Mouse (Mus musculus) liver, embryonic 14.5 days (tissue): ENCODE data around the gene Emc7. TPM values are rescaled to one million over a fixed set of nuclear protein-coding genes. Genes with fewer than 3 reads are reported as not detected.

Experiments used
- ATAC-seq: fragments of 200-750 bp; cut with Nextera tagmentation; 2 replicates; pipeline ENCODE4 v1.8.0; 2017; ENCODE audit warnings: moderate number of reproducible peaks, mild to moderate bottlenecking, moderate library complexity; ENCODE audit not compliant: insufficient read depth
- DNase-seq, 3 experiments: peaks; one replicate each; pipeline ENCODE4 v3.0.0-alpha.2; 2012 to 2013; ENCODE audit warnings: low read depth in 3 of 3, low spot score in 3 of 3
- H3K27ac ChIP-seq: fragments of 300-500 bp; sonication (generic); 2 replicates; pipeline ENCODE4 v1.5.1; 2014; ENCODE audit warnings: moderate library complexity, mild to moderate bottlenecking, control low read depth, inconsistent platforms
- H3K27me3 ChIP-seq: fragments of 300-500 bp; sonication (generic); 2 replicates; pipeline ENCODE4 v1.6.1; 2014; ENCODE audit warnings: mild to moderate bottlenecking, low read length, moderate library complexity; ENCODE audit not compliant: control insufficient read depth, insufficient read depth
- H3K36me3 ChIP-seq: fragments of 300-500 bp; sonication (generic); replicated peaks from 2 replicates; pipeline ENCODE4 v1.6.1; 2014; ENCODE audit warnings: low read depth; ENCODE audit not compliant: control insufficient read depth, insufficient read depth
- H3K4me1 ChIP-seq, 2 experiments: fragments of 200-500 bp in 1 of 2; fragments of 300-500 bp in 1 of 2; sonication (generic) in 1 of 2; replicated peaks; 2 replicates each; pipeline ENCODE4 v1.6.1; 2012 to 2014; ENCODE audit warnings: antibody characterized with exemption in 1 of 2, inconsistent platforms in 1 of 2, low read length in 1 of 2; ENCODE audit not compliant: control insufficient read depth in 2 of 2, insufficient read depth in 2 of 2
- H3K4me2 ChIP-seq: fragments of 300-500 bp; sonication (generic); 2 replicates; pipeline ENCODE4 v1.6.1; 2014; ENCODE audit warnings: low read depth, mild to moderate bottlenecking, control low read depth, moderate library complexity
- H3K4me3 ChIP-seq, 2 experiments: fragments of 200-500 bp in 1 of 2; fragments of 300-500 bp in 1 of 2; sonication (generic) in 1 of 2; 2 replicates each; pipeline ENCODE4 v1.5.1; 2012 to 2014; ENCODE audit warnings: low read depth in 2 of 2, low read length in 2 of 2, mild to moderate bottlenecking in 2 of 2, control low read depth in 1 of 2, inconsistent platforms in 1 of 2, moderate library complexity in 1 of 2; ENCODE audit not compliant: insufficient read depth in 1 of 2
- H3K9ac ChIP-seq: fragments of 300-500 bp; sonication (generic); replicated peaks from 2 replicates; pipeline ENCODE4 v1.6.1; 2014; ENCODE audit warnings: mild to moderate bottlenecking, control low read depth, moderate library complexity
- H3K9me3 ChIP-seq: fragments of 300-500 bp; sonication (generic); 2 replicates; pipeline ENCODE4 v1.6.1; 2016; ENCODE audit warnings: low read length, mixed read lengths; ENCODE audit not compliant: control insufficient read depth
- CTCF ChIP-seq: IDR thresholded peaks from 2 replicates; pipeline ENCODE4 v1.5.1; 2016; ENCODE audit warnings: antibody characterized with exemption, low read depth, control low read depth
- EP300 ChIP-seq: IDR thresholded peaks from 2 replicates; pipeline ENCODE4 v1.6.1; 2016; ENCODE audit warnings: antibody characterized with exemption, low read depth
- WGBS: fragments of 180-500 bp; shearing (Covaris S2); extraction: QIAGEN DNeasy Blood & Tissue Kit; methylation state at CpG from one replicate; pipeline ENCODE4 v1.1.7; 2014; ENCODE audit not compliant: insufficient replicate concordance; 5-methylcytosine and 5-hydroxymethylcytosine counted together
- polyA plus RNA-seq, 2 experiments: library from polyadenylated mRNA; depleted of rRNA in 1 of 2; stranded (reverse) in 1 of 2; unstranded in 1 of 2; fragments of >200 nt; fragmentation: Nextera tagmentation in 1 of 2; extraction: Ambion mirVana in 1 of 2; gene quantifications; 2 replicates each; pipeline versions ENCODE4 v1.2.1 to v1.2.3; 2012 to 2014

The Emc7 gene
- polyA plus RNA-seq, 2 experiments = 5.8 to 13.3 TPM

DNA sequence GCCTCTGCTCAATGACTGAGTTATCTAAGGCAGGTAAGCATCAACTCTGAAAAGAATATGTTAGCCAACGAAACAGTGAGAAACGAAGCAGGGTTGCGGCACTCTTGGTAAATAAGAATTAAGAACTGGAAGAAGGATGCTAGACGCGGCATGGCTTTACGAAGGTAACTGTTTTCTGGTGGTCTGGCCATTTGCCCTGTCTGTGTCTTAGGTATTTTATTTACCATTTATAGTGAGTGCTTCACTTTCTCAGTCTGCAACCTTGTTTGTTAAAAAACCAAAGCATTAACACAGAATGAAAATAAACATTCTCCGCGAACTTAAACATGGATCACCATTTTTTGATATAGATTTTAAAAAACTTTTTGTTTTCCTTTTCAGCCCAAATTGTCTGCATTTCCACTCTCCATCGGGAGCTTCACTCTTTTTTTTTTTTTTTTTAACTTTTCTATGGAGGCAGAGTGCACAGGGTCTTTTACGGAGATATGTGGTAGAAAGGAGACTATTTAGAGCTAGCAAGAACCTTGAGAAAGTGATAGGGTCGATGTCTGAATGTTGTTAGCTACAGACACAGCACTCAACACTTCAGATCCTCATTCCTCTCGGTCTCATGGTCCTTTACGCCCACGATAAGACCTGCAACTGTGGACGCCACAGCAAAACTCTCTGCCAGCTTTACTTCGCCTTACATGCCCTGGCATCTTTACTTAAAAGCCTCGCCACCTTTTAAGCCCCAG lies 504 bp upstream of the Emc7 start:
- DNase-seq (no peak), ATAC-seq (peak; percentile 57)
- peak overlapping the region; percentile 62 for H3K27ac ChIP-seq
- peak overlapping the region; percentile 88 for H3K4me2 ChIP-seq
- peaks cover 3 to 7% of the 10 kb centered on the region in 2 experiments for H3K4me1 ChIP-seq
- TF ChIP-seq EP300 (no peak), CTCF (no peak)
- no peaks in the 10 kb centered on the region for H3K36me3 ChIP-seq
- WGBS = 27% methylated on average over 17 of the region's 17 CpGs
- peak overlapping the region; percentile 98 for H3K9ac ChIP-seq
- peak overlapping the region; percentile 93 to 100 for H3K4me3 ChIP-seq
- H3K27me3 ChIP-seq = no peaks in the 10 kb centered on the region
- no peaks in the 10 kb centered on the region for H3K9me3 ChIP-seq

DNA sequence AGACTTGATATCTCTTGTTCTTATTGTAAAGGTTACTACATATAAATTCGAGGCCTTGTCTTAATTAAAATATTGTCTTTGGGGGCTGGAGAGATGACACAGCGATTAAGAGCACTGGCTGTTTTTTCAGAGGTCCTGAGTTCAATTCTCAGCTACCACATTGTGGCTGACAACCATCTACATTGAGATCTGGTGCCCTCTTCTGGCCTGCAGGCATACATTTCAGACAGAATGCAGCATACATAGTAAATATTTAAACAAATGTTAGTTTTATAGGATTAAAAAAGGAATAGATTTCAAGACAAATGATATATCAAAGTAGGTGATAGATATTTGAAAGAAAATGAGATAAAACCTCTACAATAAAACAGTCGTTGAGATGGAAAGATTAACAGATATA lies 5.8 kb downstream of the Emc7 start:
- H3K36me3 ChIP-seq = peaks cover 27% of the 10 kb centered on the region
- no peak for DNase-seq
- H3K9ac ChIP-seq = no peak overlapping the region
- no peak overlapping the region for H3K4me2 ChIP-seq
- WGBS = 75% methylated on average over 3 of the region's 3 CpGs
- no peaks in the 10 kb centered on the region for H3K9me3 ChIP-seq
- H3K27me3 ChIP-seq = no peaks in the 10 kb centered on the region
- no peak for ATAC-seq
- H3K4me3 ChIP-seq = no peak overlapping the region
- H3K27ac ChIP-seq = no peak overlapping the region
- H3K4me1 ChIP-seq = peaks cover 2 to 7% of the 10 kb centered on the region in 2 experiments
- TF ChIP-seq CTCF (0 out of 2 replicates have a peak, but pooled peaks have one; percentile 3), EP300 (no peak)

DNA sequence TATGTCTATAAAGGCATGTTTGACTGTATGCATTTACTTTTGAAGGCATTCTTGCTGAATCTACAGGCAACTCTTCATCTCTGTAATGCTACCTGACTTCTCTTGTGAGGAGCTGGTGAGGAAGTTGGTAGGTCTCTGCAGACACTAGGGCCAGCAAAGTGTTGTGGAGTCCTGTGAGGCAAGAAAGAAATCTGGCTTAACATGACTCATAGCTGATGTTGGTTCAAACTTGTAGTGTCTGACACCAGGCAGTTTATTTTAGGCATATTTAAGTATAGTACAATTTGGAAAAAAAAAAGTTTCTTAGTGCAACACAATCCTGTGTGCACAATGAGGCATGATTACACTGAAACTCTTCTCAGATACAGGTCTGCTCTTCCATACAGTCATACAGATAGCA lies 14.7 kb downstream of the Emc7 start:
- Histone ChIP-seq H3K27me3 (no peaks in the 10 kb centered on the region), H3K27ac (no peak overlapping the region), H3K36me3 (peaks cover 16% of the 10 kb centered on the region), H3K4me3 (no peak overlapping the region), H3K4me1 (no peaks in the 10 kb centered on the region), H3K9me3 (no peaks in the 10 kb centered on the region), H3K4me2 (no peak overlapping the region), H3K9ac (no peak overlapping the region)
- TF ChIP-seq CTCF = no peak
- TF ChIP-seq EP300 = no peak
- DNase-seq (no peak), ATAC-seq (no peak)

DNA sequence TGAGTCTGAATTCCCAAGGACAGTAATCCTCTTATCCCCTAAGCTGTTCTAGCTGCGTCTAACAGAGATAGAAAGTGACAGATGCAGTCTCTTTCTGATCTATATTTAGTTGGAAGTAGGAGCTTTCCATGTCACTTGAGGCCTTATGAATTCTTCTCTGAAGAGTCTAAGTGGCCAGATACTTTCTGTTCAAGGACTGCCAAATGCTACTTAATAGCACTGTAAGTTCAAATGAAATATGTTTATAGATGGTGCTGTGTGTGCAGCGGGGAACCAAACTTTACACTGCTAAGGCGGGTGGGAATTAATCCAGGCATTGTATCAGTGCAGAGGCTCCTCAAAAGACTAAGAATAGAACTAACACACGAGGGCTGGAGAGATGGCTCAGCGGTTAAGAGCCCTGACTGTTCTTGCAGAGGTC lies 16.2 kb downstream of the Emc7 start:
- no peak for DNase-seq
- TF ChIP-seq EP300 = no peak
- TF ChIP-seq CTCF = no peak
- H3K9me3 ChIP-seq = no peaks in the 10 kb centered on the region
- 76% methylated on average over 5 of the region's 5 CpGs for WGBS
- H3K27ac ChIP-seq = no peak overlapping the region
- H3K4me3 ChIP-seq = no peak overlapping the region
- H3K4me2 ChIP-seq = no peak overlapping the region
- no peaks in the 10 kb centered on the region for H3K4me1 ChIP-seq
- ATAC-seq = no peak
- no peak overlapping the region for H3K9ac ChIP-seq
- no peaks in the 10 kb centered on the region for H3K27me3 ChIP-seq
- peaks cover 10% of the 10 kb centered on the region for H3K36me3 ChIP-seq

DNA sequence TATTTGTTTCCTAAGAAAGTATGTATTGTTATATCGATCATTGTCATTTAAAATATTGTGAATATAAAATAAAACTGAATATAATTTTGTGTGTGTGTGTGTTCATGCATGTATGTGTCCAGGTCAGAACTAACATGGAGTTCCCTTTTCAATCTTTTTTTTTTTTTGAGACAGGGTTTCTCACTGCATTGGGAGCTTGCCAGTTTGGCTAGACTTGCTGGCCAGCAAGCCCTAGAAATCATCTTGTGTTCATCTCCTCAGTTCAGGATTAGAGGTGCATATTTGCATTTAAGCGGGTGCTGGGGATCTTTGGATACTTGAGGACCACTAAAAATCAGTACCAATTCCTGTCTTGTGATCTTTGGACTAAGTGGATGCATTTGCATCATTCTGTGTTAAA lies 17.3 kb downstream of the Emc7 start:
- DNase-seq = no peak
- Histone ChIP-seq H3K36me3 (peaks cover 10% of the 10 kb centered on the region), H3K27ac (no peak overlapping the region), H3K4me2 (no peak overlapping the region), H3K9ac (no peak overlapping the region), H3K4me1 (no peaks in the 10 kb centered on the region), H3K9me3 (no peaks in the 10 kb centered on the region), H3K27me3 (no peaks in the 10 kb centered on the region), H3K4me3 (no peak overlapping the region)
- no peak for ATAC-seq
- TF ChIP-seq CTCF (no peak), EP300 (no peak)
- WGBS = 77% methylated on average over 2 of the region's 2 CpGs
